Mouse (Mus musculus): ENCODE measurements around the gene Fam198a.

DNA sequence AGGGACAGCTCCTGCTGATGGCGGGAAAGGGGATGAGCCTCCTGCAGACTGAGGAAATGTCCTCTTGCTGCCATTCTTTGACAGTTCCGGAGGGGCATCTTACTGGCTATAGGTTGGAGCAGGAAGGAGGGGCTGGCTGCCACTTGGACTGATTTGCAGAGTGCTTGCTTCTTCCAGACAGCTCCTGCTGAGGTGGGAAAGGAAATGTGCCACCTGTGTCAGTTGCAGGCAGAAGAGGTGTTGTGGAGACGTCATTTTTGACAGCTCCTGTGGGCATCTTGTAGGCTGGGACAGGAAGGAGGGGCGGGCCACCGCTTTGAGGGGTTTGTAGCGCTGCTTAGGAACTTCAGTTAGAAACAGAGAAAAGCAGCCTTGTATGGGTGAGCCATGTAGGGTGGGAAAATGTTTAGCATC lies 13.3 kb upstream of the Fam198a start:
- TF ChIP-seq POLR2A (IDR thresholded peaks at IDR 0.05; ENCODE audit: extremely low read depth, insufficient read depth, low read length) (no peak), CTCF (IDR thresholded peaks at IDR 0.05; ENCODE audit: low read depth, low read length) (no peak)

Data from liver, adult 2 months (tissue).